Mouse (Mus musculus): ENCODE data around the gene Fry. TPM values are rescaled to one million over a fixed set of nuclear protein-coding genes. Genes with fewer than 3 reads are reported as not detected.

Gene Fry
- polyA plus RNA-seq, 1 experiment from 2014 or later, result 58.5 TPM

DNA sequence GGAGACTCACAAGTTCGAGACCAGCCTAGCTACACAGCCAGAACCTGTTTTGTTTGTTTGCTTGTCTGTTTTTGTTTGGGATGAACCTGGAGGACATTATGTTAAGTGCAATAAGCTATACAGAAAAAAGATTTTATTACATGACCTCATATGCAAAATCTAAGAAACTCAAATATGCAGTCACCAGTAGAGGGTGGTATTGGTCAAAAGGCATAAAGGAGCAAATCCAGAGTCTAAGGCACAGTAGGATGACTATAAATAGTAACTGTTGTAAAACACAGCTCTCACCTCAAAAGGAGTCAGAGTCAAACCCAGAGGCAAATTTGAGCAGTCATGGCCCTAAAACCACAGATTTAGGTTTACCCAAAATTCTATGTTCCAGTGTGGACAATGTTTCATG lies 401.1 kb downstream of the Fry start:
- no peak overlapping the region for H3K4me2 ChIP-seq
- no peaks in the 10 kb centered on the region for H3K9me3 ChIP-seq
- no peak for ATAC-seq (replicated peaks)
- H3K36me3 ChIP-seq (replicated peaks), result no peaks in the 10 kb centered on the region
- no peak overlapping the region for H3K27ac ChIP-seq
- 82% methylated on average over 1 of the region's 1 CpGs for WGBS
- H3K9ac ChIP-seq, result no peak overlapping the region
- H3K4me3 ChIP-seq, result no peak overlapping the region
- no peaks in the 10 kb centered on the region for H3K27me3 ChIP-seq (replicated peaks)
- peaks cover 11% of the 10 kb centered on the region for H3K4me1 ChIP-seq

DNA sequence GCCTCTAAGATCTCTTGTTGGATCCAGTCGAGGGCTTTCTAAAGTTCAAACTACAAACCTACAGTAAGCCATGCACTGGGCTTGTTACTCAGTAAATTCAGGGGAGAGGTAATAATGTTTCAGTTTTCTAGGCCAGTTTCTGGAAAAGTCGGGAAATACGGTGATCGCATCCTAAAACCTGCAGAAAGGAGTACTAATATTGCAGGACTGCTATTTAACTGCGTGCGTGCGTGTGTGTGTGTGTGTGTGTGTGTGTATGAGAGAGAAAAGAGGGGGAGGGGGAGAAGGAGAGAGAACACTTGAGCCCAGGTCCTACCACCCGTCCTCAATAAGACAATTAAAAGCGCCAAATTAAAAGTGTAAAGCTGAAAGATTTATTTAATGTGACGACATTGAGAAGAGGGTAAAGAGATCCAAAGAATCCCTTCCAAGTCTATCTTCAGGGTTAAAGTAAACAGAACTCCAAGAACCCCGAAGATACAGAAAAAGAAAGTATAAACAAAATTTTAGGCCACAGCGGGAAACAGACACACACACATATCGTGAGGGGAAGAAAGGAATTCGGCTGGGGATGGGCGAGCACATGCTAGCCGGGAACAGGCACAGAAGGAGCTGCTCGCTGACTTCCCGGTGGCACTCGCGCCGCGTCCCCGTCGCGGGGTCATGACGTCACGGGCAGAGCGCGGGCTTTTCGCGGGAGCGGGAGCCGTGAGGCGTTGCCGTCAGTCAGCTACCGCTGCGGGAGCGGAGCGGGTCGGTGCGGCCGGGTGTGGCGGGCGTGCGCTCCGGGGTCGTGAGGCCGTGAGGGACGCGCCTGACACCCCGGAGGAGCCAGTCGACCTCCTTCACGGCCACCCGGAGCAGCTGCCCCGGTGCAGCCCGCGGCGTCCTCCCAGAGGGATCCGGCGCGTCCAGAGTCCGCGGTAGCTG lies 403.8 kb downstream of the Fry start, which contains the start of gene Brca2:
Gene Brca2 (plus strand): TSS at position 694 of the 930 bp plus-strand sequence.
- H3K9ac ChIP-seq, result peak within 1 kb of the TSS; percentile 96
- 5% methylated on average over 59 of the region's 63 CpGs for WGBS

DNA sequence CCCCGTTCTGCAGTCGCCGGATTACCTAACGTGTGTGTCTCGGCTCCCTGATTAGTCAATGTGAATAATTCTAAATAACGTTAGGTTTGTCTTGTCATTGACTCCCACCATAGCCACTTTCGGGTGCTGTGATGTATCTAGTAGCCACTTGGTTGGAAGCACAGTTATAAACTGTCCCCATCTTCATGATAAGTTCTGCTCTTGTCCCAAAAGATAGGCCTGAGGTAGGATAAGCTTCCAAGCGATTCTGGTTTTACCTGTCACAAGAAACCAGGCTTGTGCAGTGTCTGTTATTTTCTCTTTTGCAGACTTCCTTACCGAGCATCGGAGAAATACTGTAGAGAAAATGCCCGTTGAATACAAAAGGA lies 404.4 kb downstream of the Fry start:
- H3K9ac ChIP-seq, result peak overlapping the region; percentile 96
- H3K9me3 ChIP-seq, result no peaks in the 10 kb centered on the region
- 7% methylated on average over 11 of the region's 11 CpGs for whole genome bisulfite sequencing
- no peaks in the 10 kb centered on the region for H3K36me3 ChIP-seq (replicated peaks)
- H3K27ac ChIP-seq, result peak overlapping the region; percentile 76
- peak overlapping the region; percentile 92 for H3K4me3 ChIP-seq
- no peaks in the 10 kb centered on the region for H3K27me3 ChIP-seq (replicated peaks)
- peak overlapping the region; percentile 66 for H3K4me2 ChIP-seq
- H3K4me1 ChIP-seq, result peaks cover 11% of the 10 kb centered on the region
- no peak; the same call in 1 of the 2 replicates for ATAC-seq (replicated peaks)

More for the DNA sequence above, 403.8 kb downstream of the Fry start, which contains the start of gene Brca2:
- ATAC-seq (replicated peaks), result peak; percentile 97
- H3K4me2 ChIP-seq, result peak within 1 kb of the TSS; percentile 66
- no peaks in the 10 kb centered on the region for H3K27me3 ChIP-seq (replicated peaks)
- peak within 1 kb of the TSS; percentile 76 for H3K27ac ChIP-seq
- no peaks in the 10 kb centered on the region for H3K36me3 ChIP-seq (replicated peaks)
- no peaks in the 10 kb centered on the region for H3K9me3 ChIP-seq
- H3K4me3 ChIP-seq, result peak within 1 kb of the TSS; percentile 92
- peaks cover 11% of the 10 kb centered on the region for H3K4me1 ChIP-seq

DNA sequence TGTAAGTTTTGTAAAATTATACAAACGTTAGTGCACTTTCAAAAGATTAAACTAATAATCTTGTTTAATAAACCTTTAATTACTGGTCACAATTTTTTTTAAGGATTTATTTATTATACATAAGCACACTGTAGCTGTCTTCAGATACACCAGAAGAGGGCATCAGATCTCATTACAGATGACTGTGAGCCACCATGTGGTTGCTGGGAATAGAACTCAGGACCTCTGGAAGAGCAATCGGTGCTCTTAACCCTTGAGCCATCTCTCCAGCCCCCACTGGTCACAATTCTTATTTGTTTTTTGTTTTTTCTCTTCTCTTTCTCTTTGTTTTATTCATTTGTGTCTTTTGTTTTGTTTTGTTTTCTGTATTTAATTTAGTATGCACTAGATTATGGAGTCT lies 406.8 kb downstream of the Fry start:
- Histone ChIP-seq H3K4me3 (no peak overlapping the region), H3K4me1 (peaks cover 11% of the 10 kb centered on the region), H3K9me3 (no peaks in the 10 kb centered on the region), H3K27ac (no peak overlapping the region), H3K4me2 (no peak overlapping the region), H3K9ac (no peak overlapping the region), H3K27me3 (replicated peaks) (no peaks in the 10 kb centered on the region), H3K36me3 (replicated peaks) (no peaks in the 10 kb centered on the region)
- no peak for ATAC-seq (replicated peaks)
- 79% methylated on average over 2 of the region's 2 CpGs for WGBS

DNA sequence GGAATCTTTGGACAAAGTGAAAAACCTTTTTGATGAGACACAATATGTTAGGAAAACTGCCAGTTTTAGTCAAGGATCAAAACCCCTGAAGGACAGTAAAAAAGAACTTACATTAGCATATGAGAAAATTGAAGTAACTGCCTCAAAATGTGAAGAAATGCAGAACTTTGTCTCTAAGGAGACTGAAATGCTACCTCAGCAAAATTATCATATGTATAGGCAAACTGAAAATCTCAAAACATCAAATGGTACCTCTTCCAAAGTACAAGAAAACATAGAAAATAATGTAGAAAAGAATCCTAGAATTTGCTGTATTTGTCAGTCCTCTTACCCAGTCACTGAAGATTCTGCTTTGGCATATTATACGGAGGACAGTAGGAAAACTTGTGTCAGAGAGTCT lies 422.9 kb downstream of the Fry start:
- H3K4me2 ChIP-seq, result no peak overlapping the region
- H3K4me1 ChIP-seq, result no peaks in the 10 kb centered on the region
- no peaks in the 10 kb centered on the region for H3K9me3 ChIP-seq
- no peak overlapping the region for H3K27ac ChIP-seq
- ATAC-seq (replicated peaks), result no peak
- no peak overlapping the region for H3K4me3 ChIP-seq
- H3K36me3 ChIP-seq (replicated peaks), result peaks cover 17% of the 10 kb centered on the region; the same call in 1 of the 2 replicates
- no peaks in the 10 kb centered on the region for H3K27me3 ChIP-seq (replicated peaks)
- no peak overlapping the region for H3K9ac ChIP-seq
- 94% methylated on average over 1 of the region's 1 CpGs for WGBS

DNA sequence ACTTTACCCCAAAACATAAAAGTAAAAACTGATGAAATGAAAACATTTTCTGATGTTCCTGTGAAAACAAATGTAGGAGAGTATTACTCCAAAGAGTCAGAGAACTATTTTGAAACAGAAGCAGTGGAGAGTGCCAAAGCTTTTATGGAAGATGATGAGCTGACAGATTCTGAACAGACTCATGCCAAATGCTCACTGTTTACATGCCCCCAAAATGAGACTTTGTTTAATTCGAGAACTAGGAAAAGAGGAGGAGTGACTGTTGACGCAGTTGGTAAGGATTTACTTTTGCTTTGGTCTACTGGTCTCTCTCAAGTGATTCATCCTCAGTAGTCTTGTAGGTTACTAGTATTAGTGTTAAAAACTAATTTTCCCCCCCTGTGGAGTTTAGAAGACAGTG lies 424.7 kb downstream of the Fry start:
- H3K36me3 ChIP-seq (replicated peaks), result peaks cover 17% of the 10 kb centered on the region; the same call in 1 of the 2 replicates
- no peak overlapping the region for H3K9ac ChIP-seq
- H3K27me3 ChIP-seq (replicated peaks), result no peaks in the 10 kb centered on the region
- ATAC-seq (replicated peaks), result no peak
- no peak overlapping the region for H3K4me2 ChIP-seq
- WGBS, result 93% methylated on average over 2 of the region's 2 CpGs
- H3K4me3 ChIP-seq, result no peak overlapping the region
- H3K9me3 ChIP-seq, result no peaks in the 10 kb centered on the region
- H3K27ac ChIP-seq, result no peak overlapping the region
- H3K4me1 ChIP-seq, result no peaks in the 10 kb centered on the region

Other genes with a start within 250 kb of the Fry start
- 1.2 and 1.4 TPM in 2 replicates for gene Rxfp2, start 100.0 kb upstream of the Fry start, polyA plus RNA-seq (2015; fragmentation: Nextera tagmentation; extraction: Ambion mirVana)

All from midbrain, embryonic 15.5 days (tissue).